Mouse (Mus musculus) bone marrow, adult 2 months (tissue): ENCODE results near the gene Sgsm2. TPM values are rescaled to one million over a fixed set of nuclear protein-coding genes. Genes with fewer than 3 reads are reported as not detected.
"Not testable (repeated sequence)": the region's sequence is repeated elsewhere in the genome, so short reads cannot be mapped to it uniquely, and the experiment has no call there.

Experiments used
- H3K27ac ChIP-seq: fragments of 200-500 bp; 2 replicates; pipeline ENCODE4 v1.5.1; 2012; ENCODE audit warnings: low read depth, mild to moderate bottlenecking, control low read depth, inconsistent platforms, low read length; ENCODE audit not compliant: control insufficient read depth, poor library complexity, insufficient read depth
- H3K4me1 ChIP-seq: fragments of 200-500 bp; 2 replicates; pipeline ENCODE4 v1.6.1; 2011; ENCODE audit warnings: low read length; ENCODE audit not compliant: control insufficient read depth, insufficient read depth
- H3K4me3 ChIP-seq: fragments of 200-500 bp; replicated peaks from 2 replicates; pipeline ENCODE3; 2011; ENCODE audit warnings: mild to moderate bottlenecking, low read depth, low read length, control low read depth; ENCODE audit not compliant: control insufficient read depth
- CTCF ChIP-seq: fragments of 200-500 bp; IDR thresholded peaks from 2 replicates; pipeline ENCODE4 v1.5.1; 2011; ENCODE audit warnings: low read length, control low read depth; ENCODE audit not compliant: control insufficient read depth, insufficient read depth
- POLR2A ChIP-seq: fragments of 200-500 bp; IDR thresholded peaks from 2 replicates; pipeline ENCODE4 v1.6.1; 2011; ENCODE audit warnings: low read depth, mild to moderate bottlenecking, control low read depth, low read length, borderline replicate concordance; ENCODE audit not compliant: control insufficient read depth
- WGBS: fragments of 180-500 bp; shearing (Covaris S2); methylation state at CpG from one replicate; pipeline ENCODE4 v1.1.7; 2018; 5-methylcytosine and 5-hydroxymethylcytosine counted together
- polyA plus RNA-seq: library from polyadenylated mRNA; stranded (reverse); fragments of >200 nt; gene quantifications from 2 replicates; pipeline ENCODE4 v1.2.4, GENCODE M21; 2011; ENCODE audit warnings: low replicate concordance; ENCODE audit not compliant: missing spikeins, insufficient read depth, insufficient read length

Sgsm2 gene
- polyA plus RNA-seq, 1 experiment: 4.8 TPM

DNA sequence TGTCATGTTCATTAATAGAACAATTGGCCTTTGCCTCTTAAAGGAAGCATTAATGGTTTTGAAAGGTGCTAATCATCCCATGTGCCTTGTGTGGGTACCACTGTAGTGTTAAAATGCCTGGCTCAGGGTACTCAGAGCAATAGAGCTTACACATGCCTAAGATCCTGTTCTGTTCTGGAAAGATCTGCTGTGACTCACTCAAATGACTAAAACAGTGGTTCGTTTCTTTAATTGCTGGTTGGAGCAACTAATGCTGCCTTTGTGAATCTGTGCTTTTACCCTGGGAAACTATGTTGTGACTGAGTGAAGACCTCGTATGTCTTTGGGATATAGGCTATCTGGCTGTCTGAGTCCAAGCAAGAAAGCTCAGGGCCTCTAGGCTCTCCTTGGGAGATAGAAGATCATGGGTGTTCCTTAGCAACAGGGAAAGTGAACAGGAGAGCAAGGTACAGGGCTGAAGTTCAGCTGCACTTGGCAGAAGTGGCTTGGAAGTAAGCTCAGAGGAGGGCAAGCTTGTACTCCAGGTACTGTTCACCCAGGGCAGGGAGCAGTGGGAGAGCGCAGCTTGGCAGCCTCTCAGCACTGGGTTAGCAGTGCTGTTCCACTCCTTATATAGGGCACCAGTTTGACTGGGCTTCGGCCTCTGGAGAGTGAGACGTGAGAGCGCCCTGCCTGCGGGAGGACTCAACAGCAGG lies 74.0 kb downstream of the Sgsm2 start:
- H3K4me3 ChIP-seq: no peak overlapping the region
- no peak overlapping the region for H3K27ac ChIP-seq
- WGBS: 86% methylated on average over 7 of the region's 7 CpGs
- H3K4me1 ChIP-seq: peaks cover 2% of the 10 kb centered on the region; the same call in 1 of the 2 replicates
- TF ChIP-seq CTCF (no peak), POLR2A (no peak)

DNA sequence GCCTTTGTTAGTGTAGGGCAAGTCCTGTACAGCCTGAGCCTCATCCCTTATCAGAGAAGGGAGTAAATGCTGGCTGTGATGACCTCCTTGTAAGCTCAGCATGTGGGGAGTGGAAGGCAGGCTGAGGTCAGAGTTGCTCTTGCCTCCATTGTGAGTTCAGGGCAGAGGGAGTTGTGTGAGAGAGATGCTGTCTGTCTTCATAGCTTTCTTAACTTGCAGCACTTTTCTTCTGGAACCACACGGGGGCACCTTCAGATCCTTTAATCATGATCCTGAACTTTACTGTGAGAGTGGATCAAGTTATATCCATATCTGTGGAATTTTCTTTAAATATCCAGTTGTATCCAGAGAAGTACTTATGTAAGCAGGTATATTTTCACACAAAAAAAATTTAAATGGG lies 75.4 kb downstream of the Sgsm2 start:
- Histone ChIP-seq H3K27ac (no peak overlapping the region), H3K4me3 (no peak overlapping the region), H3K4me1 (no peaks in the 10 kb centered on the region)
- 29% methylated on average over 1 of the region's 1 CpGs for WGBS
- TF ChIP-seq CTCF (no peak), POLR2A (no peak)

DNA sequence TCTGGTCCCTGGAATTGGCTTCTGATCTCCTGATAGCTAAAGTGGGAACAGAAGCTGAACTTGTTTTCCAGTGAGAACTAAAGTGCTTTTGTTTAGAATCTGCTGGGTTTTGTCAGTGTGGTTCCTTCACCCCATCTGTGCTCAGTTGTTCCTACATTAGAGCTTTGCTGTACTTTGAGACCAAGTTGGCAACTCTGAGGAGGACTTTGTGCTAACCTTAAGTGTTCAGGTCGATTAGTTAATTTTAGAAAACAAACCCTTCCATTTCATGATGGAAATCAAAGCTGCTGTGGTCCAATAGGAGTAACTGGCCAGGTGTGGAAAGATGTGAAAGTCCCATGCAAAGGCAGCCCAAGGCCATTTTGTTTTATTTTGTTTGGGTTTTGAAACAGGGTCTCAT lies 75.9 kb downstream of the Sgsm2 start:
- Histone ChIP-seq H3K27ac (no peak overlapping the region), H3K4me1 (no peaks in the 10 kb centered on the region), H3K4me3 (no peak overlapping the region)
- 68% methylated on average over 1 of the region's 1 CpGs for WGBS
- TF ChIP-seq POLR2A: no peak
- TF ChIP-seq CTCF: no peak

DNA sequence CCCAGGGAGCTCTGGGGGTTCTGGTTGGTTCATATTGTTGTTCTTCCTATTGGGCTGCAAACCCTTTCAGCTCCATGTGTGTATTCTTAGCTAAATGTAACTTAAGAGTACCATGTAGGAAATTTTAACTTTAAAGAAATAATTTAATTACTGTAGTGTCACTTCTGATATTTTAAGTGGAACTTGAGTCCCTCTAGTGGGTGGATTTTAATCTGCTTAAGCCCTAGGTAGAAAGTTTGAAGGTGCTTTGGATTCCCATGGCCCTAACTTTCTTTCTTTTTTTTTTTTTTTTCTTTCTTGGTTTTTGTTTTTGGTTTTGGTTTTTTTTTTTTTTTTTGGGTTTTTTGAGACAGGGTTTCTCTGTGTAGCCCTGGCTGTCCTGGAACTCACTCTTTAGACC lies 81.1 kb downstream of the Sgsm2 start:
- TF ChIP-seq CTCF (no peak), POLR2A (no peak)
- no peak overlapping the region for H3K4me3 ChIP-seq
- H3K27ac ChIP-seq: no peak overlapping the region
- H3K4me1 ChIP-seq: no peaks in the 10 kb centered on the region

DNA sequence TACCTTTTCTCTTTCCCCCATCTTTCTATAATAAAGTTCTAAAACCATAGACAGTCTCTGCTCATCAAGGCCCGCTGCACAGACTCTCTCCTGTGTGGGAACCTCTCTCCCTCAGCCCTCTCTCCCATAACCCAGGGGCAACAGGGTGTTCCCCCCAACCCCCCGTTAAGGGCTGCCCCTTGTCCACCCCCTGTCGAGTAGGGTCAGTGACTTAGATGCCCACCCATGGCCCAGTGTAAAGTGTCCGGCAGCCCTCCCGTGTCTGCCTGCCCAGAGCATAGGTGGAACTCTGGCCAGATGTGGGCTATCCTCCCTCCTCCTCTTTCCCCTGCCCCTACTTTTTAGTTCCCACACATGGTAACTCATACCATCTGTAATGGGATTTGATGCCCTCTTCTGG lies 85.3 kb downstream of the Sgsm2 start:
- TF ChIP-seq POLR2A (no peak), CTCF (no peak)
- H3K4me1 ChIP-seq: no peaks in the 10 kb centered on the region
- H3K27ac ChIP-seq: no peak overlapping the region
- 91% methylated on average over 5 of the region's 5 CpGs for WGBS
- no peak overlapping the region for H3K4me3 ChIP-seq

DNA sequence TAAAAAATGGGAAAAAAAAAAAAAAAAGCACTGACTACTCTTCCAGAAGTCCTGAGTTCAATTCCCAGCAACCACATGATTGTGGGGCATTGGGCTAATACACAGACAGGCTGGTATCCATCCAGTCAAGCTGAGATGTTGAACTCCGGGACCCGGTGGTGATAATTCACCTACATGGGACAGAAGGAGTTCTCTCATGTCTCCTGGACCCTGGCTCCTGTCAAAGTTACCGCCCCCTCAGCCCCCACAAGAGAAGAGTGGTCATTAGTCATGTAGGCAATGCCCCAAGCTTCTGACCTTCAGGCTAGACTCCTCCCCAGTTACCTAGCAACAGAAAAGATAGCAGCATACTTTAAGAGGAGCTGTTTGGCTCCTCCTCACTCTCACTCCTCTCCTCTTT lies 85.8 kb downstream of the Sgsm2 start:
- H3K4me1 ChIP-seq: not testable (repeated sequence)
- WGBS: 88% methylated on average over 3 of the region's 3 CpGs

DNA sequence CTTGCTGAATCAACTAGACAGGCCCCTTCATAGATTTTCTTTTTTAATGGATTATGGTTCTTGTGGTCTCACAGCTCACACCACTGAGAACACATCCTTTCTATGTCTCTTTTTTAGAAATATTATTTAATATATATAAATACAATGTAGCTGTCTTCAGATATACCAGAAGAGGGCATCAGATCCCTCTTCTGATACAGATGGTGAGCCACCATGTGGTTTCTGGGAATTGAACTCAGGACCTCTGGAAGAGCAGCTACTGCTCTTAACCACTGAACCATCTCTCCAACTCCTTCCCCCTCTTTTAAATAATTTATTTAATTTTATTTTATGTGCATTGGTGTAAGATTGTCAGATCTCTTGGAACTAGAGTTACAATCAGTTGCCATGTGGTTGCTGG lies 86.7 kb downstream of the Sgsm2 start:
- Histone ChIP-seq H3K4me1 (no peaks in the 10 kb centered on the region), H3K4me3 (no peak overlapping the region), H3K27ac (no peak overlapping the region)
- TF ChIP-seq POLR2A: no peak
- no peak for TF ChIP-seq CTCF

More for the DNA sequence above, 85.8 kb downstream of the Sgsm2 start:
- H3K4me3 ChIP-seq, H3K27ac ChIP-seq: not testable (repeated sequence)

DNA sequence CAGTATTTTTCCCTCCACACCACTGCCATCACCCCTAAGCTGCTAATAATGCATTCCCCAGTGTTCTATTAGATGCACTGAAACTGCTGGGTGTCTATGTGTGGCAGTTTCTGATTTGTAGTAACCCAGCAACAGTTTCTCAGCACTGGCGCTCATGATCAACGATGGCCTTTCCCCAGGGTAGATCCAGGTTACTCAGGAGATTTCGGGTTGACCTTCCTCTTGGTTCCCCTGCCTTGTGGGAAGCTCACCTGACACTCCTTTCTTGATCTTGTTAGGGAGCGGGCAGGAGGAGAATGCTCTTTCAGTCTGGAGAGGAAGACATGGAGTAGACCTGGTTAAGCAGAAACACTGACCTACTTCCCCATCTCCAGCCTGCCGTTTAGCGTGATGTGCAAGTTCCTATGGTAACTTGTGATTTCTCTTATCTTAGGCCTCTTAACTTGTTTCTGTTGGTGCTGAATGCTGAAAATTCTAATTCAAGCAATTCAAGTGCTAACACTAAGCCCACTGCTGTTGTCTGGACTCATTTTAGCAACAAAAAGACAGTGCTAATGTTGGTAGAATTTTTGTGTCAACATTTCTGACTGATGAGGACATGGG lies 88.5 kb downstream of the Sgsm2 start:
- TF ChIP-seq POLR2A (no peak), CTCF (no peak)
- Histone ChIP-seq H3K27ac (no peak overlapping the region), H3K4me1 (no peaks in the 10 kb centered on the region), H3K4me3 (no peak overlapping the region)
- 80% methylated on average over 6 of the region's 6 CpGs for WGBS

DNA sequence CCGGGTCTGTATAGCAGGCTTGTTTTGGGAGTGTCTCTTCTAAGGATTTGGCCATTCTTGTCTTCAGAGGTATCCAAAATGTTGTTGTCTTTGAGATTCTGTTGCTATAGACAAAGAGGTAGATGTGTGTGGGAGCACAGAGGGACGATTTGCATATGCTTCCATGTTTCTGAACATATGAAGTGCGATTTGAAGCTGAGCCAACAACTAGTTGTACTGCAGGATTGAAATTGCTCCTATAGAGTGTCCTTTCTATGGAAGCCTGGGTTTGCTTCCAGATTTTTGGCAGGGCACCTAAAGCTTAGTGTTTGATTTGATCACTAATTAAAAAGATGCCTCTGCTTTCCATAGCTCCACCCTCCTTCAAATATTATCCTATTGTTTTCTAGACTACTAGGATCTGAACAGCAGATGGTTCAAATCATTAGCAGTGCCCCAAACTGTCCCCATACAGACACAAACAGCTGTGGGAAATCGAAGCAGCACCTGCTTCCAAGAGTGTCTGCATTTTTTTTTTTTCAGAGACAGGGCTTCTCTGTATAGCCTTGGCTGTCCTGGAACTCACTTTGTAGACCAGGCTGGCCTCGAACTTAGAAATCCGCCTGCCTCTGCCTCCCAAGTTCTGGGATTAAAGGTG lies 89.5 kb downstream of the Sgsm2 start:
- Histone ChIP-seq H3K4me3 (no peak overlapping the region), H3K27ac (no peak overlapping the region), H3K4me1 (no peaks in the 10 kb centered on the region)
- 86% methylated on average over 6 of the region's 6 CpGs for WGBS
- TF ChIP-seq CTCF (no peak), POLR2A (no peak)
